Mouse (Mus musculus) hindbrain, postnatal 0 days (tissue): ENCODE data around the gene Depdc5. TPM values are rescaled to one million over a fixed set of nuclear protein-coding genes. Genes with fewer than 3 reads are reported as not detected.
A peak's percentile ranks its signal among the peaks of the same experiment; 100 is the strongest.

Source experiments
- ATAC-seq: fragments of 200-750 bp; cut with Nextera tagmentation; 2 replicates; pipeline ENCODE4 v1.8.0; 2017; ENCODE audit warnings: mild to moderate bottlenecking, moderate TSS enrichment, moderate library complexity
- DNase-seq: peaks from one replicate; pipeline ENCODE4 v3.0.0-alpha.2; 2015; ENCODE audit warnings: low spot score
- H3K27ac ChIP-seq: fragments of 300-500 bp; sonication (generic); 2 replicates; pipeline ENCODE4 v1.5.1; 2014; ENCODE audit warnings: mild to moderate bottlenecking
- H3K27me3 ChIP-seq: fragments of 300-500 bp; sonication (generic); 2 replicates; pipeline ENCODE4 v1.6.1; 2014; ENCODE audit warnings: low read length, mixed read lengths; ENCODE audit not compliant: insufficient read depth
- H3K36me3 ChIP-seq: fragments of 300-500 bp; sonication (generic); 2 replicates; pipeline ENCODE4 v1.6.1; 2014; ENCODE audit warnings: low read length, mixed read lengths; ENCODE audit not compliant: insufficient read depth
- H3K4me1 ChIP-seq: fragments of 300-500 bp; sonication (generic); 2 replicates; pipeline ENCODE4 v1.6.1; 2014; ENCODE audit warnings: antibody characterized with exemption, low read length, mixed read lengths; ENCODE audit not compliant: insufficient read depth
- H3K4me2 ChIP-seq: fragments of 300-500 bp; sonication (generic); 2 replicates; pipeline ENCODE4 v1.6.1; 2014; ENCODE audit warnings: low read depth, mild to moderate bottlenecking, low read length, moderate library complexity, mixed read lengths
- H3K4me3 ChIP-seq: fragments of 300-500 bp; sonication (generic); 2 replicates; pipeline ENCODE4 v1.5.1; 2014; ENCODE audit warnings: low read length
- H3K9ac ChIP-seq: fragments of 300-500 bp; sonication (generic); replicated peaks from 2 replicates; pipeline ENCODE4 v1.6.1; 2014; ENCODE audit warnings: mild to moderate bottlenecking, low read length, moderate library complexity, mixed read lengths
- H3K9me3 ChIP-seq: fragments of 300-500 bp; sonication (generic); 2 replicates; pipeline ENCODE4 v1.6.1; 2016; ENCODE audit warnings: low read length, mixed read lengths
- CTCF ChIP-seq: IDR thresholded peaks from 2 replicates; pipeline ENCODE4 v1.5.1; 2016; ENCODE audit warnings: antibody characterized with exemption, control low read depth, low read depth
- WGBS: fragments of 180-500 bp; shearing (Covaris S2); extraction: QIAGEN DNeasy Blood & Tissue Kit; methylation state at CpG from one replicate; pipeline ENCODE4 v1.1.7; 2014; 5-methylcytosine and 5-hydroxymethylcytosine counted together
- polyA plus RNA-seq: library from polyadenylated mRNA; unstranded; fragments of >200 nt; fragmentation: Nextera tagmentation; extraction: Ambion mirVana; gene quantifications from 2 replicates; pipeline ENCODE4 v1.2.1, GENCODE M21; 2015
- total RNA-seq: library from RNA; depleted of rRNA; stranded (reverse); fragments of >200 nt; gene quantifications from 2 replicates; pipeline ENCODE4 v1.2.3, GENCODE M21; 2014

Gene Depdc5
- total and polyA plus RNA-seq, 2 experiments from 2014 or later = 15.8 to 35.7 TPM

GRCm38 (mm10) chr5:32995756-32996155, 132.3 kb downstream of the Depdc5 start:
- no peaks in the 10 kb centered on the region for H3K36me3 ChIP-seq
- no peak for DNase-seq
- H3K4me2 ChIP-seq = no peak overlapping the region
- H3K9me3 ChIP-seq = no peaks in the 10 kb centered on the region
- H3K4me1 ChIP-seq = peaks cover 10% of the 10 kb centered on the region; the same call in 1 of the 2 replicates
- H3K27me3 ChIP-seq = no peaks in the 10 kb centered on the region
- no peak overlapping the region for H3K4me3 ChIP-seq
- no peak overlapping the region for H3K9ac ChIP-seq
- 77% methylated on average over 4 of the region's 4 CpGs for WGBS
- no peak overlapping the region for H3K27ac ChIP-seq
- ATAC-seq = no peak
- no peak for TF ChIP-seq CTCF

DNA sequence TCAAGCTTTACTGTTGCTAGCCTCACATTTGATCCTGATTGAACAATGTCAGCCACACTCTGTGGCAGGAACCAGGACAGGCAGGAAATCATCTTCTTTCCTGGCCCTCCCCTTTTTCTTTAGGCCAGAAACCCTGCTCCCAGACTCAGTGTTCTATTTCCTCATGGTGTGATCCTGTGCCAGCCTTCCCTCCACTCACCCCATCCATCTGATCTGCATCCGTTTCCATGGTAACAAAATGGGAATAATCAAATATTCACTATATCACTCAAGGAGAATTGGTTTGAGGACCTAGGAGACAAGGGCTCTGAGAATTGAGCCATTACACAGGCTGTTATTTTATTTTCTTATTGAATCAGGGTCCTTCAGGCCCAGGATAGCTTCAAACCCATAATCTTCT, 133.1 kb downstream of the Depdc5 start:
- no peak overlapping the region for H3K4me2 ChIP-seq
- ATAC-seq (0 out of 2 replicates have a peak, but pooled peaks have one; percentile 31), DNase-seq (peak; percentile 28)
- H3K27me3 ChIP-seq = no peaks in the 10 kb centered on the region
- H3K27ac ChIP-seq = peak overlapping the region; percentile 64
- no peak overlapping the region for H3K4me3 ChIP-seq
- H3K9me3 ChIP-seq = no peaks in the 10 kb centered on the region
- H3K36me3 ChIP-seq = no peaks in the 10 kb centered on the region
- no peak overlapping the region for H3K9ac ChIP-seq
- TF ChIP-seq CTCF = no peak
- H3K4me1 ChIP-seq = peaks cover 10% of the 10 kb centered on the region; the same call in 1 of the 2 replicates
- 67% methylated on average over 1 of the region's 1 CpGs for WGBS

GRCm38 (mm10) chr5:32997686-32998085, 134.2 kb downstream of the Depdc5 start:
- Histone ChIP-seq H3K9ac (no peak overlapping the region), H3K4me1 (peaks cover 10% of the 10 kb centered on the region; the same call in 1 of the 2 replicates), H3K36me3 (no peaks in the 10 kb centered on the region), H3K9me3 (no peaks in the 10 kb centered on the region), H3K4me3 (no peak overlapping the region), H3K27me3 (no peaks in the 10 kb centered on the region), H3K4me2 (no peak overlapping the region), H3K27ac (0 out of 2 replicates have a peak overlapping the region, but pooled peaks have one; percentile 64)
- 58% methylated on average over 4 of the region's 4 CpGs for WGBS
- no peak for TF ChIP-seq CTCF
- ATAC-seq (no peak), DNase-seq (no peak)

- ATAC-seq = no peak
- 82% methylated on average over 4 of the region's 4 CpGs for WGBS
- Histone ChIP-seq H3K27ac (no peak overlapping the region), H3K4me2 (no peak overlapping the region), H3K9me3 (no peaks in the 10 kb centered on the region), H3K4me1 (peaks cover 10% of the 10 kb centered on the region; the same call in 1 of the 2 replicates), H3K27me3 (no peaks in the 10 kb centered on the region), H3K36me3 (no peaks in the 10 kb centered on the region), H3K4me3 (no peak overlapping the region), H3K9ac (no peak overlapping the region)
- no peak for TF ChIP-seq CTCF
- DNase-seq = no peak
These were observed 135.3 kb downstream of the Depdc5 start for GRCm38 (mm10) chr5:32998783-32999182.

- Histone ChIP-seq H3K9ac (no peak overlapping the region), H3K4me1 (peaks cover 7% of the 10 kb centered on the region), H3K4me3 (no peak overlapping the region), H3K27me3 (no peaks in the 10 kb centered on the region), H3K27ac (no peak overlapping the region), H3K9me3 (no peaks in the 10 kb centered on the region), H3K4me2 (no peak overlapping the region), H3K36me3 (no peaks in the 10 kb centered on the region)
- DNase-seq = no peak
- ATAC-seq = no peak
- TF ChIP-seq CTCF = no peak
- 84% methylated on average over 5 of the region's 5 CpGs for WGBS
These were observed 137.6 kb downstream of the Depdc5 start for GRCm38 (mm10) chr5:33001111-33001510.

- Histone ChIP-seq H3K9me3 (no peaks in the 10 kb centered on the region), H3K27ac (no peak overlapping the region), H3K4me3 (no peak overlapping the region), H3K4me1 (peaks cover 14% of the 10 kb centered on the region), H3K9ac (no peak overlapping the region), H3K36me3 (no peaks in the 10 kb centered on the region), H3K27me3 (no peaks in the 10 kb centered on the region), H3K4me2 (no peak overlapping the region)
- ATAC-seq (no peak), DNase-seq (no peak)
- 91% methylated on average over 5 of the region's 5 CpGs for WGBS
- no peak for TF ChIP-seq CTCF
These were observed 139.3 kb downstream of the Depdc5 start for GRCm38 (mm10) chr5:33002781-33003180.

DNA sequence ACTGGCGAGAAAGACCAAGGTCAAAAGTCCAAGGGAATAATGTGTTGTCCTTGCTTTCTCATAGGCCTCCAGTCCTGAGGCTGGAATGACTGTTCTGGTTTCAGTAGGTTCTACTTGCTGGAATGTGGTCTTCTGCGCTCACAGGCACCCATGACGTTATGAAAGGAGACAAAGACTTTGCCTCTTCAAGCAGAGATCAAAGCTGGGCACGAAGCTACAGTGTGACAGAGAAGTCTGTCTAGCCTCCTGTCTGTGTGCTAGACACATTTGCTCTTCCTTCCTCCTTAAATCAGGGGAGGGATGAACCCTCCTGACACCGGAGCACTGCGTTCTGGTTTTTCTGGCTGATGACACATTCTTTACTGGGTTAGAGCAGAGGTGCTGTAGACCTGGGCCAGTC, 140.0 kb downstream of the Depdc5 start:
- Histone ChIP-seq H3K4me3 (no peak overlapping the region), H3K9me3 (no peaks in the 10 kb centered on the region), H3K4me1 (peaks cover 14% of the 10 kb centered on the region), H3K4me2 (no peak overlapping the region), H3K27me3 (no peaks in the 10 kb centered on the region), H3K9ac (no peak overlapping the region), H3K36me3 (no peaks in the 10 kb centered on the region), H3K27ac (no peak overlapping the region)
- DNase-seq = no peak
- TF ChIP-seq CTCF = no peak
- no peak for ATAC-seq
- WGBS = 65% methylated on average over 6 of the region's 6 CpGs
